Mouse (Mus musculus): ENCODE data around the gene Cd248.
A peak's percentile ranks its signal among the peaks of the same experiment; 100 is the strongest.

Cd248 gene

DNA sequence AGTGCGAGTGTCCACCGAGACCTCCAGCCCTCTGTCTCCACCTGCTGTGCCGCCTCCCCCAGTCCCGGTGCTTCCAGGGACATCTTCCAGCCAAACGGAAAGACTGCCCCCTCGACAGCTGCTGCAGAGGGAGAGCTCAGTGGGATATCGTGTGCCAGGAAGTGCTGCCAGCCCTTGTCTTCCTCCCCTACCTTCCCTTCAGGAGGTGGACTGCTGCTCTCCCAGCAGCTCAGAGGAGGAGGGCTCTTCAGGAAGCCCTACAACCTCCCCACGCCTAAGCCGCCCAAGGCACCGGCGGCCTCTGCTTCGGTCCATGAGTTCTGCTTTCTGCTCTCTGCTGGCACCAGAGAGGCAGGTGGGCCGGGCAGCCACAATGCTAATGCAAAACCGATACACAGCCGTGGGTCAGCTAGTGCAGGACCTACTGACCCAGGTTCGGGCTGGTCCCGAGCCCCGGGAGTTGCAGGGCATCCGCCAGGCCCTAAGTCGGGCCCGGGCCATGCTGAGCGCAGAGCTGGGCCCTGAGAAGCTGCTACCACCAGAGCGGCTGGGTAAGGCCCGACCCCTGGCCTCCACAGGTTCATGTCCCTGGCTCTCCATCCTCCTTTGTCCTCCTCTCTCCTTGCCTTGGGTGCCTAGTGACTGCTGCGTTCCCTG is 15.6 kb upstream of the Cd248 start:
- no peak for DNase-seq (ENCODE audit: low read depth)

GRCm38 (mm10) chr19:5052853-5053252 is 15.0 kb upstream of the Cd248 start:
- no peak for DNase-seq (ENCODE audit: low read depth)

DNA sequence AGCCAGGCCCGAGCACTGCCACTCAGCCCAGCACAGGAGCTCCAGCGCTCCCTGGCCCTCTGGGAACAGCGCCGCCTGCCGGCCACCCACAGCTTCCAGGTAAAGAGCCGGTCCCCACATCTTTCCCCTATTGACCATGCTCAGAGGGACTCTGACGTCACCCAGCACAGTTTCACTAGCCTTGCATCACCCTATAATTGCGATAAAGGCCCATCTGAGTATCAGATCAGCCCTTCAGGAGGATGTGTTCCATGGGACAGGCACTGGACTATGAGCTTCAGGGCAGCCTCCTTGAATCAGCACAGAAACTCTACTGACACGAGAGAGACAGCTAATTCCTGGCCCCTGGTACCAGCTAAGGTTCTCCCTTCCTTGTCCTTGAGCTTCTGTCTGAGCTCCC is 14.0 kb upstream of the Cd248 start:
- peak; percentile 62 for DNase-seq (ENCODE audit: low read depth)

GRCm38 (mm10) chr19:5056251-5056650 is 11.6 kb upstream of the Cd248 start:
- peak; percentile 44 for DNase-seq (ENCODE audit: low read depth)

- no peak for DNase-seq (ENCODE audit: low read depth)
These were observed 9.8 kb upstream of the Cd248 start for GRCm38 (mm10) chr19:5057876-5058775.

GRCm38 (mm10) chr19:5058801-5059771 is 8.8 kb upstream of the Cd248 start:
- DNase-seq (ENCODE audit: low read depth), result no peak

GRCm38 (mm10) chr19:5060365-5061330 is 7.2 kb upstream of the Cd248 start:
- DNase-seq (ENCODE audit: low read depth), result no peak

- DNase-seq (ENCODE audit: low read depth), result no peak
These were observed 5.8 kb upstream of the Cd248 start for GRCm38 (mm10) chr19:5062041-5062440.

GRCm38 (mm10) chr19:5062446-5062845 is 5.4 kb upstream of the Cd248 start:
- DNase-seq (ENCODE audit: low read depth), result no peak

GRCm38 (mm10) chr19:5065104-5065503 is 2.8 kb upstream of the Cd248 start:
- DNase-seq (ENCODE audit: low read depth), result no peak

GRCm38 (mm10) chr19:5067040-5067799 is 658 bp upstream of the Cd248 start:
- DNase-seq (ENCODE audit: low read depth), result no peak

GRCm38 (mm10) chr19:5068570-5069234 is 824 bp downstream of the Cd248 start:
- no peak for DNase-seq (ENCODE audit: low read depth)

GRCm38 (mm10) chr19:5069486-5069885 is 1.6 kb downstream of the Cd248 start:
- no peak for DNase-seq (ENCODE audit: low read depth)

- no peak for DNase-seq (ENCODE audit: low read depth)
These were observed 2.1 kb downstream of the Cd248 start for GRCm38 (mm10) chr19:5069978-5070377.

- no peak for DNase-seq (ENCODE audit: low read depth)
These were observed 3.2 kb downstream of the Cd248 start for GRCm38 (mm10) chr19:5071077-5071476.

GRCm38 (mm10) chr19:5071545-5072369 is 3.9 kb downstream of the Cd248 start:
- DNase-seq (ENCODE audit: low read depth), result peak; percentile 86

GRCm38 (mm10) chr19:5072389-5073019 is 4.6 kb downstream of the Cd248 start:
- peak; percentile 63 for DNase-seq (ENCODE audit: low read depth)

DNA sequence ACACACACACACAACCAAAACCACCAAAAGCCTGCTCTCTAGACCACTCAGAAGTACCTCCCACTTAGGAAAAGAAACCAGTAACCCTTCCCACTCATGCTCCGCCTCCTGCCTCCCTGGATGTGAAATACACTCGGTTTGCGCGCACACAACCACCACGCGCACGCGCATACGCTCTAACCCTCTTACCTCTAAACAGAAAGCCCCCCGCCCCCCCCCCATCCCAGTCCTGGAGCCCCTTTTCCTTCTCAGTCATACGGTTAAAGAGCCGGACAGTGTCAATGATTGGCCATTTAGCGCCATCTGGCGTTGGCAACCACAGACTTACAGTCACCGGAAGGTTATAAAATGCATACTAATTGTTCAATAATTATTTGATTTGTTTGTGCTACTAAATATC is 5.2 kb downstream of the Cd248 start:
- DNase-seq (ENCODE audit: low read depth), result peak; percentile 73
